Mouse (Mus musculus): Measurements from ENCODE around the gene Slc35f1.

Gene Slc35f1

DNA sequence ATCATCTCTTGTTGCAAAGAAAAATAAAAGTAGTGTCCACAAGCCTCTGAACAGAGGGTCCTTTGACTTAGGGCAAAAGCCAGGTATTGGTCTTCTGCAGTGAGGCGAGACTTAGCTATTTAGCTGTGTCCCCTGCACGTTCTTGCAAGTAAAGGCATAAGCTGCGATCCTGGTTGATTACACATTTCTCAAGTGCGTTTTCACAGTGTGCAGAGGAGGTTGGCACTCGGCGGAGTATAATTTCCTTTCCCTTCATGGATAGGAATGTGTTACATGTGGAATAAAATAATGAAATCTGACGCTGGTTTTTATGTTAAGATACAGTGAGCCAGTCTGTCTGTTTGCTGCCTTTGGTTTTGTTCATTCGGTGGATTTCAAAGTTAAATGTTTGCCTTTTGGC is 232.8 kb downstream of the Slc35f1 start:
- DNase-seq (ENCODE audit: low spot score in 2 of 2) = peak in 1 of 2 experiments; percentile 19

DNA sequence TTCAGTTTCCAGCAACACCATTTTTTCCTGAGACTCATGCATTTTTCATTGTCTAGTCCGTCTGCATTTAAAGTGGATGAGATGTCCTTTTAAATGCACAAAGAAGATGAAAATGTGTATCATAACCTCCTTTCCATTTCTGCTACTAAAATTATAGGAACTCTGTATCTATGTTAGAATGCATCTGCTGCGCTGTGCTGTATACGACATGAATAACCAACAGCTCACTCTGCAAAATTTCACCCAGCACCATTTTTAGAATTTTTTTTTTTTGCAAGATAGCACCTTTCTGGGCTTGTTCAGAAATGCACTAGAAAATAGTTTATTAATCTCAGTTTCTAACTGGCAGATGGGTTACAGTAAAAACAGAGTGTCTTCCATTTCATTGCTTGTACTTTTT is 236.0 kb downstream of the Slc35f1 start:
- no peak for DNase-seq (ENCODE audit: low spot score in 2 of 2)

DNA sequence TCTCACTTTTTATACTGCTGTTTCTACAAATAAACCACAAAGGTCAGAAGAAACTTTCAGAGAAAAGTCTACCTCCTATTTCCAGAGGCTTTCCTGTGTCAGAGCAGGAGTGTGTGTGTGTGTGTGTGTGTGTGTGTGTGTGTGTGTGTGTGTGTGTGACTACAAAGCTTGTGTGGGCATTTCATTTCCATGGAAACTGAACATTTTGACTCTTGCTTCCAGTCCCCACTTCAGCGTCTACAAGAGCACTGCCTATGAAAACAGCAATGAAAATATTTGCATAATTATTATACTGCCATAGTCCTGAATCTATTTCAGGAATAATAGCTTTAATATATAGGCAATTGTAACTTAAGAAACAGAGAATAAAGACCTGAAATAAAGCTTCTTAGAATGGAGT is 241.8 kb downstream of the Slc35f1 start:
- no peak for DNase-seq (ENCODE audit: low spot score in 2 of 2)

DNA sequence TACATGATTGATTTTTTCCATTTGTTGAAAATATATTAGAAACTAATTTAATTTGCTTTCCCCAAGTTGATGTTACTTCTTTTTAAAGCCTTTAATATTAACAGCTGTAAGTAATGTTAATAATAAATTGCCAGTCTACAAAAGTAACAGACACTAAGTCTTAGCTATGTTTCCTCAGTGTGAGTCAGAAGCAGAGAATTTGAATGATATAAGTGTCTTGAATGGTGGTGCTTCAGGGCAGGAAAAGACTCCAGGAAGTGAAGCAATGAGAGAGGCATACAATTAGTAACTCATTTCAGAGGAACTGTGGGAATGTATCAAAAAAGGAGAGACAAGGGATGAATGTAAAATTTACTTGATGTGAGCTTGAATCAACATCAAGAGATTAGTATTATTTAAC is 244.3 kb downstream of the Slc35f1 start:
- no peak for DNase-seq (ENCODE audit: low spot score in 2 of 2)

DNA sequence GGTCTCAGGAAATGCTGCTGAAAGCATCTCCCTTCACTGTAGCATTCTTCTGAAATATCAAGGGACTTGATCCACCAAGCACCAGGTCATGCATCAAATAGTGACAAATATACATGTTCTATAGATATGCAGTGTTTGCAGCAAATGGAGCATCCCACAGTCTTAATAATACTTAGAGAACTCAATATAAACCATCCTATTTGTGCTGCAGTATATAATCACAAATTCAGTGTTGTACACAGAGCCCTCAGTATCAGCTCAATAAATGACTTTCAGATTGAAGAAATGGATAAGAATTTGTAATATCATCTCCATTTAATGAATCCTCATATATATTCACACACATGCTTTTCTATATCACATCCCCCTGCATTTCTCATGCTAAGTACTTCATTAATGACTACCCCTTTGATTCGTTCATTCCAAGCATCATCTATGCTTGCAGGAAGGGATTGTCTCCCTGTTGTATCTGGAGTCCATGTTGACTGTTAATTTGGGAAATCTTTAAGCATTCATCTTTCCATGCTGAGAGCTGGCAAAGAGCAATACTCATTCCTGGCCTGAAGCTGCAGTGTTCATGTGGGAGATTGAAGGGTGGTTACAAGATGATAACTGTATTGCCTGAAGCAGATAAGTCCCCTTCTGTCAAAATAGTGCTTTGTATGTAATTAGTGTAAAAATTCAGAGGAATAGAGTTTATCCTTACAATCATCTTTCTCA is 249.9 kb downstream of the Slc35f1 start:
- no peak for DNase-seq (ENCODE audit: low spot score in 2 of 2)

DNA sequence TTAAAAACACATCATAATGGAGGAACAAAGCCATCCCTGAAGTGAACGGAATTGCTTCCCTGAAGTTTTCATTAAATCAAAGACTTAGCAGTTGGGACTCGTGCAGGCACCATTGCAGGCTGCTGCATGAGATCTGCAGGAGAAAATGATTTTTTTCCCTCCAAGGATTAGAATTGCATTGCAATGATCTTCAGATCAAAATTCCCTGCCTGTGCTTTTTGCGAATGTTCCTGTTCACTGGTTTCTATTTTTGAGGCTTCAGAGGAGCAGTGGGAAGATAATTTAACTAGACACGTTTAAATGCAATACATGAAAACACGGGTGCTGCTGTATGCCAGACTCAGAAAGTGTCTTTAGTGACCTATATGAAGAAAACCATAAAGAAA is 250.5 kb downstream of the Slc35f1 start:
- DNase-seq (ENCODE audit: low spot score in 2 of 2) = no peak

DNA sequence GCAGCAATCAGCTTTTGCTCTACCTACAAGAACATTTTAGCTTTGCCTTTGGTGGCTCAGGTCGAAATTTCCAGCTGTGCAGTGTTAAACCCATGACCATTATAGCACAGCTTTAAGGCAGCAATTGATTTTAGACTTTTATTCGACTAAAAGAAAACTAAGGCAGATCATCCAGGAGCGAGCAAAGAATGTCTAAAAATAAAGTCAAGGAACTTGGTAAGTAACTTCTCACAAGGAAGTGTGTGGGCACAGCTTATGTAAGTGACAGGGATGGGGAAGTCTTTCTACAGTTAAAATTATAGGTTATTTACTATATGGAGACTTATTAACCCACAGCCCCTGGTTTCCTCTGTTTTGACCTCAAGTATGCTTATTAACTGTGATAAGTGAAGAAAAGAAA is 262.2 kb downstream of the Slc35f1 start:
- peak in 1 of 2 experiments; percentile 42 for DNase-seq (ENCODE audit: low spot score in 2 of 2)

DNA sequence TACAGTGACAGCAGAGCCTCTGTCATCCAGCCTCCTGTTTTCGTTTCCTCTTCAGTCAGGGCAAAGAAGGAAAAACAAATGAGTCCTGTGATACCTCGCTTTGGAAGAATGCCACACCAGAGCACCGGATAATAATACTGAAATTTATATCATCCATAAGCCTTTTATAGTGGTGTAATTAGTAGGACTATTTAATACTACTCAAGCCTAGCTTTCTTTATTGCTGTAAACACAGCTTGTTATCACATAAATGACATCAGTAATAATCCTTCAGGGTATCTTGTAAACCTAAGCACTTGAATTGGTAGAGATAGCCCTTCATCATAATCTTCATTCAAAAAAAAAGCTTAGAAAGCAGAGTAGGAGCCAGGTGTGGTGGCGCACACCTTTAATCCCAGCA is 266.4 kb downstream of the Slc35f1 start:
- no peak for DNase-seq (ENCODE audit: low spot score in 2 of 2)

DNA sequence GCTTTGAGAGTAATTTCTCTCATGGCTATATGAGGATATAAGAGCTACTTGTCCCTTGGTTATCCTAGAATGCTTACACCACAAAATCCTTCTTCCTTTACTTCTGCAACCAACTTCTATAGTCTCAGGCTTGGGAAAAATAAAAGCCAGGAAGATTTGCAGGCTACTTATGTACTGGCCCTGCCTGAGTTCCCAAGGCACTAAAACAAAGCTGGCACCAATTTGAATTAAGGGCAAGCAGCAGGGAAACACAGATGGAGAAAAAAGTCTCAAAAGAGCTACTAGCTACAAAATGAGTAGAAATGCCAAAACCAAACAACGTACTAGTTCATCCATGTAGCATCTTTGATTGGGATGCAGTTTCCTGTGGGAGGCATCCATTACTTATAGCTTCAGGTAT is 288.9 kb downstream of the Slc35f1 start:
- no peak for DNase-seq (ENCODE audit: low spot score in 2 of 2)

DNA sequence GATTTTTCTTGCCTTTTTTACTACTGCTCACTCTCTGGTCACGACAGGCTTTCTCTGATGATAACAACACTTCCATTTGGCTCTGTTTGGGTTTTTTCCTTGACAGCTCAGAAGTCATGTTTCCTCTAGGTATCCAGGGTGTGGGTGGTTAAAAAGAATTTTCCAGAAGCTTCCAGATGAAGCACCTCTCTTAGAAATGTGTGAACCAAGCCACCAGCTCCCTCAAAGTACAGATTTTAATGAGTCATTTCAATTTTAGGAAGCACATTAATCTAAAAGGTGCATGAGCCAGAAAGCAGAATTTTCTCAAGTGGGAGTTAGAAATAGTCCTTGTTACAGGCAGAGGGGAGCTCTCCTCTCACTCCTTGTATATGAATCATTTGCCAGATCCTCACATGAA is 292.5 kb downstream of the Slc35f1 start:
- DNase-seq (ENCODE audit: low spot score in 2 of 2) = peak; percentile 44 to 64

DNA sequence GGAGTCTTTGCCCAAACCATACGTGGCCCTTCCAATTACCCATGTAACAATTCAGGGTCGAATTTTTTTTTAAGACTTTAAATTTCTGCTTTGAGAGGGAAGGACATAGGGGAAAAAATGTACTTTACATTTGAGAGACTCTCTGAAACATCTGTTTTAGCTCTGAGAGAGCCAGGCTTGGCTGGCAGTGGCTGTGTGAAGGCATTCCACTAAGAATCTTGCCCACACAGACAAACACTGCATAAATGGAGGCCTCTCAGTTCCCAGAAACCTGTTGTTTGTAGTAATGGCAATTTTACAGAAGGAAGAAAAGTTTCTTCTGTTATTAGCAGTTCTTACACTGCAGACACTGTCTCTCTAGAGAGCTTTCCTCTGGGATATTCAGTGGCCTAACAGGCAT is 301.9 kb downstream of the Slc35f1 start:
- peak; percentile 17 to 37 for DNase-seq (ENCODE audit: low spot score in 2 of 2)

DNA sequence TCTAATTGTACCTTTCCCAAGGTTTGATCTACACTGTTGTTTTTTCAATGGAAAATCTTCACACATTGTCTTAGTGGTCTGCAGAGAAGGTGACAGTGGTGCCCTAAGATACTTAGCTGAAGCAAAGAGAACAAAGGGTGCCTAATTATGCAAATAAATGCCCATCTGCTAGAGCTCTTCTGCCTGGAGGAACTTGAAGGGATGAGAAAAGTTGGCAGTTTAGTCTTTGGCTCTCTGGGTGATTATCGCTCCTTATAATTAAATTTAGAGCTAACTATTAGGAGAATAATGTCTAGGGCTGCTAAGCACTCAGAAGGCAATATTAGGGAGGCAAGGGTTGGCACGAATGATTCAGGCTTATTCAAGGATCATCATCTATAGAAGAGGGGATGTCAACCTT is 306.6 kb downstream of the Slc35f1 start:
- DNase-seq (ENCODE audit: low spot score in 2 of 2) = no peak

DNA sequence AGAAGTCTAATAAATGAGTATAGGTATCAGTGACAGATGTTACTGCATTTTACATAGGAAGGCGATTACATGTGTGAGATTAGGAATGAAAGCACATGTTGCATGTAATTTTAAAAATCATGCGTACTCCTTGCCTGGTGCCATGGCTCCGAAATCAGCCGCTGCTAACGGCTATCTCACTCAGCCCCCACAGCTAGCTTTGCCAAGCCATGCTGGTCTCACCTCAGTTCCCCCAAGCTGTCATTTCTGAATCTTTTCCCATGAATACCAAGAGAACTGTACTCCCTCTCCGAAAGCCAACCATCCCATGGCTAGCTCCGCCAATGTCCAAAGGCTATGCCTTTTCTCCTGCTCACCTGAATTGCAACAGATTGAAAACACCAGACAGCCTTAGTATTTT is 310.8 kb downstream of the Slc35f1 start:
- DNase-seq (ENCODE audit: low spot score in 2 of 2) = no peak

DNA sequence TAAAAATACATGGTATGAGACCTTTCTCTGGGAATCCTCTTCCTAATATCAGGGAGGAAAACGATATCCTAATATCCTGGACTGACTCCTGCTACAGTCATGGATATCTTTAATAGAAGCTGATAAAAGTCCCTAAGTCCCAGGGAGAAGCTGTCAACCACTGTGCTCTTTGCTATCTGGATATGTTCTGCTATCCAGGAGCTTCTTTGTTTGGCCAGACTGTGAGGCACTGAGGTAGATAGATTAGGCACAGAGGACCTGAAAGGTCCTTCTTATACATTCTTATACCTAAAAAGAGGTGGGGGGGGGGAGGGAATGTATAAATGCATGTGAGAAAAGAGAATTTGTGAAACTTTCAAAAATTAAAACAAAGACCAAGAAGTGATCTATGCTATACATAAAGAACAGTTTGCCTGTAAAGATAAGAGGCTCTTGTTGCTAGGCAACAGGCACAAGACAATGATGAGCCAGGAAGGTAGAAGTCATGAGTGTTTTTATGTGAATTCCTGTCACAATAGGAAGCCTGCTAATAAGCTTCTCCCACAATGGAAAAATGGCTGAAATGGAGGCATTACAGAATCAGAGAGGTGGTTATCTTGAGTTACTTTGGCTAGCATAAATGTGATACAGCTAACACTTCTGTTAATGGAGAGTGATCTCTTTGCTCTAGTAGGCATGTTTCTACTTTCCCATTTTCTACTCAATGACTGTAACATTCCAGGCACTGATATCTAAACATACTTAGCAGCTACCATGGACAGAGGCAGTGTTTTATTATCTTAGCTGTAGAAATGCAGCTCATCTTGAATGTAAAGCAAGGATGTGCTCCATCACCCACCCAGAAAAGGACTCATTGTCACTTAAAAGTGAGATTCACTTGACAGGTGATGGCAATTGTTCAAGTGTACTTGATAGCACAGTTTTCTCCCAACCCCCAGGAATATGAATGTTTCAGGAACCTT is 316.2 kb downstream of the Slc35f1 start:
- no peak for DNase-seq (ENCODE audit: low spot score in 2 of 2)

DNA sequence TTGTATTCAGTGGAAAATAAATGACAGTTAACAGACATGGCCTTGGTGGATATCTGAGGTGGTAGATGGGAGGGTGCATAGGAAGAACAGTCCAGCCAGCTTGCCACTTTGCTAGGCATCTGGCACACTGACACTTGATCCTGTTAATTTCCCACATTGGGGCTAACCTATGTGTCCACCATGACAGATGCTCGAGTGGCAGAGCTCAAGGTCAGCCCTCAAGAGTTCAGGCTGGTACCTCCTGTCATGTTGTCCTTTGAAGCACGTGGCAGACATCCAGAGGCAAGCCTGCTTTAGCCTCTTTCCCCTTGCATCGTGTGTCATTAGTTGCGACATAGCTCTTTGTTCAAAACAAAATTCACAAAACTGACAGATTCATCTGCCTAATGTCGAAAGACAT is 323.5 kb downstream of the Slc35f1 start:
- DNase-seq (ENCODE audit: low spot score in 2 of 2) = no peak

DNA sequence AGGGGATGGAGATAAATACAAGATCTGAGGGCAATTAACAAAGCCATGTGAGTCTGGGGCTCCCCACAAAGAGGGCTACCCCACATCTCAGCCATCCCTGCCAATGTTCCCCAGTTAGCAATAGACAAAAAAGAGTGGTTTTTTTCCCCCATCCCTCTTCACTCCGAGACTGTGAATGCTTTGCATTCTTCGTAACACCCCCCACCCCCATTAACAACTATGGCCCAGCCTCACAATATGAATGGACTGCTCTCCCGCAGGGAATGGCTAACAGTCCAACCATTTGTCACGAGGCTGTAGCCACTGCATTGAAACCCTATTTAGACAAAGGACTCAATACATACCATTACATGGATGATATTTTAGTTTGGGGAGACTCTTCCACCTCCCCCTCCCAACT is 338.1 kb downstream of the Slc35f1 start:
- DNase-seq (ENCODE audit: low spot score in 2 of 2) = no peak

DNA sequence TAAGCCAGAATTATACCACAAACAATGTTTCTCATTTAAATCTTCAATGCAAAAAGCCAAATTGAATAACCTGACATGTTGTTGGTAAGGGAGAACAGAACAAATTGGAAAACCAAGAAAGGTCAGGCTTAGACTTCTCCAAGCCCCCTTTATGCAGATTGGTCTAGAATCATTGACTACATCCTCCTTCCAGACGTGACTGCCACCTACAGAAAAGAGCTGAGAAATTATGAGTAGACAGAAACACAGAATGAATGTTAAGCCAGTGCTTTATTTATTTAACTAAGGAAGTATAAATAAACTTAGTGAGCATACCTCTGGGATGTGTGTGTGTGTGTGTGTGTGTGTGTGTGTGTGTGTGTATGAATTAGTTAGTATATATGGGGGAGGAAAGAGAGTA is 344.9 kb downstream of the Slc35f1 start:
- no peak for DNase-seq (ENCODE audit: low spot score in 2 of 2)

DNA sequence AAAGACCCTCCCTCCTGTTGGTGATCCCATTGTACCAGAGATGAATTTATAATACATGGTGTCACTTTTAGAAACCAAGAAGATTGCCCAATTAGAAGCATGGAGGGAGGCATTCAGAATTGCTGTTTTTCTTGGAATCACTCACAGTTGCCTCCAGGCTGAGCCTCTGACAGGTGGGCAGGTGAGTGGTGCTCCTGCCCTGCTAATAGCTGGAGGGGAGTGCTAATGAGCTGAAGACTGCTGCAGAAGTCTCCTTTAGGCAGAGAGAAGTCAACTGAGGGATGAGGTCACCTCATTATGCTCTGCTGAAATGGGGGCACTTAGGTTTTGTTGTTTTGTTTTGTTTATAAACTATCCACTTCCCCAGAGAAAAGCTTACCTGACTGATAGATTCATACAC is 355.6 kb downstream of the Slc35f1 start:
- no peak for DNase-seq (ENCODE audit: low spot score in 2 of 2)

DNA sequence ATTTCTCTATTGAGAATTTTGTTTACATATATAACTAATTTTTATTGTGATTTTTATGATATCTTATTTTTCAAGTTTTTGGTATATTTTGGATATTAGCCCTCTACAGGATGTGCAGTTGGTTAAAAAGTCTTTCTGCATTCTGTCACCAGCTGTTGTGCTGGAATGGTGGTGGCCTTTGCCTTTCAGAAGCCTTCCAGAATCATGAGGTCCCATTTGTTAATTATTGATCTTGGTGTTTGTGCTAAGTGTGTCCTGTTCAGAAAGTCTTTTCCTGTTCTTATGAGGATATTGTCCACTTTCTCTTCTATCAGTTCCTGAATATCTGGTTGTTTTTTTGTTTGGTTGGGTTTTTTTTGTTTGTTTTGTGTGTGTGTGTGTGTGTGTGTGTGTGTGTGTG is 362.2 kb downstream of the Slc35f1 start:
- DNase-seq (ENCODE audit: low spot score in 2 of 2) = no peak

DNA sequence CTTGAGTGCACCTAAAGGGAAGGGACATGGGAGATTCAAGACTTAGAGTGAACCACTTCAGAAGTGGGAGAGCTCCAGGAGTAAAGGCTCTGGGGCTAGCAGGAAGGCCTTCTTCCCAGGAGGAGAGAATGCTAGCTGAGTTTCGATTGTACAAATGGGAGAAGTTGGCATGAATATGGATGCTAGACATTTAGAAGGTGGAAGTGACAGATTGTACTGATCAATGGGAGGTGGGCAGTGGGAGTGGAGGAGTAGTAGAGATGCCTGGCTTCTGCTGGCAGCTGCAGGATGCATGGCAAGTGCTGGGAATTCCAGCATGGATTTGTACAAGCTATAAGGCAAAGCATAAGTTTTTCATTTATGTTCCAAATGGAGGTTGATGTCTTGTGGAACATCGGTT is 370.4 kb downstream of the Slc35f1 start:
- DNase-seq (ENCODE audit: low spot score in 2 of 2) = peak in 1 of 2 experiments; percentile 11

DNA sequence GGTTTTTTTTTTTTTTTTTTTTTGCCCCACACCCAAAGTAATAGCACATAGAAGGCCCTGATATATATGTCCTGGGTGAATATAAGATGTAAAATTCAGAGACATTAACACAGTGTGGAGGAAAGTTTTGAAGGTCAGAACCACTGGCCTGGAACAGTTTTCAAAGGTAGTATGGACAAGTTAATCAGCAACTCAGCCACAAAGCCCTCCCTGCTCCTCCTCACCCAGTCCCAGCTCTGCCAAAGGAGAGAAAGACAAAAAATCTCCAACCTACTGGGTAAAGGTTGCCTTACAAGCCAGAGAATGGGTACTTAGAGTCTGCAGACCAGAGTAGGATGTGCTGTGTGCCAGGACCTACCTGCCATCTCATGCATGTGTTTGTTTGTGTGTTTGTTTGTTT is 372.4 kb downstream of the Slc35f1 start:
- no peak for DNase-seq (ENCODE audit: low spot score in 2 of 2)

DNA sequence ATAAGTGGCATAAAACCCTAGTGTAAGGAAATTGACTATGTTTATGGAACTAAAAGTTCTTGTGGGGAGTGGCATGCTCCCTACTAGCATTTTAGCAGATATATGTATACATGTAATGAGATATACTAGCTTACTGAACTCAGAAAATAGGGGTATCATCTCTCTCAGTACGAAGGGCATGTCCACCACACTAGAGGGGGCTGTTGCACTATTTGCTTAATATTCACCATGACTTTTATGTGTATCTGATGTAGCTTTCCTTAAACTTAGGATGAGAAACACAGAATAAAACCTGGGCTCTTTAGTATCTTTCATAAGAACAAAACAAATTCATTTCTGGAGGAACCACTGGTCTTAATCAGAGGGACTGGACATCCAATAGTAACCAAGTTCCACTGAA is 397.5 kb downstream of the Slc35f1 start:
- DNase-seq (ENCODE audit: low spot score in 2 of 2) = no peak

DNA sequence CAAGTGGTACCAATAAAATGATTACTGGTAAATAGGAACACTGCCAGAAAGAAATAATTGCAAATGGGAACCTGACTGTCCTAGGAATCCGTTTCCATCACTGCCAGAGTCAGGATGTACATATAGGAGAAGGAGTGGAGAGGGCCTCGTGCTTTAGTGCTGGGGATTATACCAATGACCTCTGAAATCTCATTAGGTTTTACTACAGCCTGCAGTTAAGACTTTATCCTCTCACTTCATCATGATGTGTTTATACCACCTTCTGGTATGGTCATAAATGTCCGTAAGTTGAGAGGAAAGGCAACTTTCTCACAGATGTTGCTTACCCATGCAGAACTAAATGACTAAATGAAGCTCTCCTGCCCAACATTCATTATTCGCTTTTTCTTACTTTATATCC is 401.2 kb downstream of the Slc35f1 start:
- DNase-seq (ENCODE audit: low spot score in 2 of 2) = no peak
